Mouse (Mus musculus) limb, embryonic 10.5 days (tissue): ENCODE results near the gene Procr. TPM values are rescaled to one million over a fixed set of nuclear protein-coding genes. Genes with fewer than 3 reads are reported as not detected.
A peak's percentile ranks its signal among the peaks of the same experiment; 100 is the strongest.

ENCODE experiments used
- DNase-seq: peaks from one replicate; pipeline ENCODE4 v3.0.0-alpha.2; 2017; ENCODE audit warnings: low spot score
- H3K27ac ChIP-seq: fragments of 300-500 bp; sonication (generic); 2 replicates; pipeline ENCODE4 v1.5.1; 2016; ENCODE audit warnings: mild to moderate bottlenecking
- H3K27me3 ChIP-seq: fragments of 300-500 bp; sonication (generic); 2 replicates; pipeline ENCODE4 v1.6.1; 2016; ENCODE audit warnings: low read depth, mild to moderate bottlenecking; ENCODE audit not compliant: poor library complexity, severe bottlenecking
- H3K36me3 ChIP-seq: fragments of 300-500 bp; sonication (generic); 2 replicates; pipeline ENCODE4 v1.6.1; 2016; ENCODE audit warnings: mild to moderate bottlenecking, moderate library complexity
- H3K4me1 ChIP-seq: fragments of 300-500 bp; sonication (generic); 2 replicates; pipeline ENCODE4 v1.6.1; 2016
- H3K4me3 ChIP-seq: fragments of 300-500 bp; sonication (generic); 2 replicates; pipeline ENCODE4 v1.5.1; 2016; ENCODE audit warnings: mild to moderate bottlenecking, moderate library complexity
- H3K9me3 ChIP-seq: fragments of 300-500 bp; sonication (generic); replicated peaks from 2 replicates; pipeline ENCODE4 v1.6.1; 2016; ENCODE audit warnings: mild to moderate bottlenecking
- WGBS: fragments of 180-500 bp; shearing (Covaris S2); methylation state at CpG from one replicate; pipeline ENCODE4 v1.1.7; 2016; 5-methylcytosine and 5-hydroxymethylcytosine counted together
- polyA plus RNA-seq: library from polyadenylated mRNA; unstranded; fragments of >200 nt; fragmentation: Nextera tagmentation; extraction: Ambion mirVana; gene quantifications from 2 replicates; pipeline ENCODE4 v1.2.1, GENCODE M21; 2016

Procr gene
- polyA plus RNA-seq, result 0.87 and 1.9 TPM in 2 replicates

- Histone ChIP-seq H3K9me3 (no peaks in the 10 kb centered on the region), H3K4me3 (peak within 1 kb of the TSS; percentile 54), H3K27ac (peak within 1 kb of the TSS; percentile 73), H3K4me1 (peaks cover 11% of the 10 kb centered on the region), H3K27me3 (peaks cover 29% of the 10 kb centered on the region), H3K36me3 (no peaks in the 10 kb centered on the region)
- WGBS, result 3% methylated on average over 25 of the region's 25 CpGs
- DNase-seq, result peak; percentile 66
These were observed at the start of gene Procr for GRCm38 (mm10) chr2:155751014-155751786. Gene Procr, plus strand, starts transcription at chr2:155751117.

- H3K27ac ChIP-seq, result no peak overlapping the region
- 90% methylated on average over 19 of the region's 19 CpGs for WGBS
- no peaks in the 10 kb centered on the region for H3K4me1 ChIP-seq
- H3K36me3 ChIP-seq, result peaks cover 28% of the 10 kb centered on the region
- no peaks in the 10 kb centered on the region for H3K9me3 ChIP-seq
- no peak for DNase-seq
- H3K27me3 ChIP-seq, result no peaks in the 10 kb centered on the region
- no peak overlapping the region for H3K4me3 ChIP-seq
These were observed 49.5 kb upstream of the Procr start for GRCm38 (mm10) chr2:155701399-155701919.

- Histone ChIP-seq H3K27me3 (no peaks in the 10 kb centered on the region), H3K9me3 (no peaks in the 10 kb centered on the region), H3K27ac (no peak overlapping the region), H3K4me1 (no peaks in the 10 kb centered on the region), H3K36me3 (peaks cover 35% of the 10 kb centered on the region), H3K4me3 (no peak overlapping the region)
- 84% methylated on average over 4 of the region's 4 CpGs for WGBS
- no peak for DNase-seq
These were observed 47.3 kb upstream of the Procr start for GRCm38 (mm10) chr2:155703630-155704029.

GRCm38 (mm10) chr2:155707251-155707650 is 43.7 kb upstream of the Procr start:
- H3K4me3 ChIP-seq, result no peak overlapping the region
- WGBS, result 89% methylated on average over 4 of the region's 4 CpGs
- H3K27ac ChIP-seq, result no peak overlapping the region
- peaks cover 41% of the 10 kb centered on the region for H3K36me3 ChIP-seq
- no peaks in the 10 kb centered on the region for H3K27me3 ChIP-seq
- no peaks in the 10 kb centered on the region for H3K4me1 ChIP-seq
- no peaks in the 10 kb centered on the region for H3K9me3 ChIP-seq
- no peak for DNase-seq

- Histone ChIP-seq H3K36me3 (peaks cover 33% of the 10 kb centered on the region), H3K4me1 (no peaks in the 10 kb centered on the region)
- 90% methylated on average over 11 of the region's 11 CpGs for whole genome bisulfite sequencing
These were observed 40.4 kb upstream of the Procr start for GRCm38 (mm10) chr2:155710557-155710956.

GRCm38 (mm10) chr2:155717082-155717990 is 33.6 kb upstream of the Procr start:
- peaks cover 13% of the 10 kb centered on the region for H3K36me3 ChIP-seq

More at GRCm38 (mm10) chr2:155710557-155710956, 40.4 kb upstream of the Procr start:
- Histone ChIP-seq H3K27ac (no peak overlapping the region), H3K27me3 (no peaks in the 10 kb centered on the region), H3K4me3 (no peak overlapping the region), H3K9me3 (no peaks in the 10 kb centered on the region)
- DNase-seq, result no peak

GRCm38 (mm10) chr2:155720585-155720984 is 30.3 kb upstream of the Procr start:
- WGBS, result 94% methylated on average over 5 of the region's 5 CpGs
- no peaks in the 10 kb centered on the region for H3K4me1 ChIP-seq

More at GRCm38 (mm10) chr2:155717082-155717990, 33.6 kb upstream of the Procr start:
- no peaks in the 10 kb centered on the region for H3K9me3 ChIP-seq
- DNase-seq, result no peak
- no peaks in the 10 kb centered on the region for H3K4me1 ChIP-seq
- H3K27ac ChIP-seq, result no peak overlapping the region
- 91% methylated on average over 12 of the region's 12 CpGs for WGBS
- H3K27me3 ChIP-seq, result no peaks in the 10 kb centered on the region
- H3K4me3 ChIP-seq, result no peak overlapping the region

GRCm38 (mm10) chr2:155724036-155724435 is 26.9 kb upstream of the Procr start:
- Histone ChIP-seq H3K36me3 (peaks cover 12% of the 10 kb centered on the region; the same call in 1 of the 2 replicates), H3K27ac (no peak overlapping the region), H3K9me3 (no peaks in the 10 kb centered on the region), H3K27me3 (no peaks in the 10 kb centered on the region), H3K4me1 (peaks cover 7% of the 10 kb centered on the region), H3K4me3 (no peak overlapping the region)
- DNase-seq, result no peak
- 73% methylated on average over 5 of the region's 5 CpGs for WGBS

More at GRCm38 (mm10) chr2:155720585-155720984, 30.3 kb upstream of the Procr start:
- no peaks in the 10 kb centered on the region for H3K9me3 ChIP-seq
- H3K36me3 ChIP-seq, result peaks cover 12% of the 10 kb centered on the region
- H3K27ac ChIP-seq, result no peak overlapping the region
- no peak overlapping the region for H3K4me3 ChIP-seq
- no peak for DNase-seq
- H3K27me3 ChIP-seq, result no peaks in the 10 kb centered on the region

- DNase-seq, result no peak
- peaks cover 12% of the 10 kb centered on the region for H3K4me1 ChIP-seq
- 80% methylated on average over 6 of the region's 6 CpGs for WGBS
These were observed 26.4 kb upstream of the Procr start for GRCm38 (mm10) chr2:155724526-155724925.

GRCm38 (mm10) chr2:155726302-155726701 is 24.6 kb upstream of the Procr start:
- Histone ChIP-seq H3K27ac (no peak overlapping the region), H3K4me3 (no peak overlapping the region), H3K4me1 (peaks cover 12% of the 10 kb centered on the region), H3K9me3 (no peaks in the 10 kb centered on the region), H3K36me3 (peaks cover 12% of the 10 kb centered on the region; the same call in 1 of the 2 replicates), H3K27me3 (no peaks in the 10 kb centered on the region)
- 89% methylated on average over 7 of the region's 7 CpGs for WGBS
- no peak for DNase-seq

More at GRCm38 (mm10) chr2:155724526-155724925, 26.4 kb upstream of the Procr start:
- no peaks in the 10 kb centered on the region for H3K27me3 ChIP-seq
- no peak overlapping the region for H3K4me3 ChIP-seq
- H3K36me3 ChIP-seq, result peaks cover 12% of the 10 kb centered on the region; the same call in 1 of the 2 replicates
- no peak overlapping the region for H3K27ac ChIP-seq
- H3K9me3 ChIP-seq, result no peaks in the 10 kb centered on the region

- Histone ChIP-seq H3K27ac (no peak overlapping the region), H3K27me3 (no peaks in the 10 kb centered on the region), H3K4me3 (no peak overlapping the region), H3K9me3 (no peaks in the 10 kb centered on the region), H3K4me1 (peaks cover 12% of the 10 kb centered on the region), H3K36me3 (0 out of 2 replicates have a peak, but pooled peaks cover 1% of the 10 kb centered on the region)
- 81% methylated on average over 7 of the region's 7 CpGs for WGBS
- DNase-seq, result no peak
These were observed 23.0 kb upstream of the Procr start for GRCm38 (mm10) chr2:155727764-155728395.

GRCm38 (mm10) chr2:155728742-155729141 is 22.2 kb upstream of the Procr start:
- H3K27ac ChIP-seq, result peak overlapping the region; percentile 77
- no peak for DNase-seq
- peaks cover 12% of the 10 kb centered on the region for H3K4me1 ChIP-seq
- no peaks in the 10 kb centered on the region for H3K9me3 ChIP-seq
- no peaks in the 10 kb centered on the region for H3K36me3 ChIP-seq
- 4% methylated on average over 15 of the region's 15 CpGs for WGBS
- H3K4me3 ChIP-seq, result peak overlapping the region; percentile 92
- no peaks in the 10 kb centered on the region for H3K27me3 ChIP-seq
